Mouse (Mus musculus) heart, postnatal 4 days (tissue): ENCODE results near the gene Derl3. TPM values are rescaled to one million over a fixed set of nuclear protein-coding genes. Genes with fewer than 3 reads are reported as not detected.
"Not testable (repeated sequence)": the region's sequence is repeated elsewhere in the genome, so short reads cannot be mapped to it uniquely, and the experiment has no call there.

Experiments
- DNase-seq: peaks from one replicate; pipeline ENCODE4 v3.0.0; 2021
- total RNA-seq, 2 experiments: library from RNA; stranded (reverse); gene quantifications; 2 replicates each; pipeline ENCODE4 v1.2.3; 2021

Derl3 gene
- total RNA-seq, result under 1 TPM in 1 of 2 experiments, not detected in 1; 0.21 TPM

GRCm38 (mm10) chr10:75893089-75893750 lies at the start of gene Derl3:
Gene Derl3 (plus strand): TSS chr10:75893413.
- peak; percentile 92 for DNase-seq

GRCm38 (mm10) chr10:75843898-75844297 lies 49.3 kb upstream of the Derl3 start:
- DNase-seq, result not testable (repeated sequence)

DNA sequence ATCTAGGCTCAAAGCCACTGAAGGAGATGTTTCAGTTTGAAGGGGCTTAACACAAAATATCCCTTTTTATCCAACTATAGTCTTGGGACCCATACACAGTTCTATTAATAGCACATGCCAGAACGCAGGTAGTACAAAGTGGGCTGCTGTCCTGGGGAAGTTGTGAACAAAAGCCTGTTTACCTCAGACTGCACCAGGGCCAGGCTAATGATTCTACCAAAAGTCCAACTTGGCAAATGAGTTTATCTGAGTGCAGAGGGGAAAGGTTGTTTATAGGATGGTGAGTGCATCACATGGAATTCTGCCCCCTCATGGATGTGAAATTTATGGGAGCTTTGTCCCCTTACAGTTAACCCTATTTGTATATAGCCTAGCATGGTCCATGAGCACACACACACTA lies 48.4 kb upstream of the Derl3 start:
- no peak for DNase-seq

GRCm38 (mm10) chr10:75845306-75845930 lies 47.8 kb upstream of the Derl3 start:
- no peak for DNase-seq

GRCm38 (mm10) chr10:75848382-75848781 lies 44.8 kb upstream of the Derl3 start:
- DNase-seq, result no peak

DNA sequence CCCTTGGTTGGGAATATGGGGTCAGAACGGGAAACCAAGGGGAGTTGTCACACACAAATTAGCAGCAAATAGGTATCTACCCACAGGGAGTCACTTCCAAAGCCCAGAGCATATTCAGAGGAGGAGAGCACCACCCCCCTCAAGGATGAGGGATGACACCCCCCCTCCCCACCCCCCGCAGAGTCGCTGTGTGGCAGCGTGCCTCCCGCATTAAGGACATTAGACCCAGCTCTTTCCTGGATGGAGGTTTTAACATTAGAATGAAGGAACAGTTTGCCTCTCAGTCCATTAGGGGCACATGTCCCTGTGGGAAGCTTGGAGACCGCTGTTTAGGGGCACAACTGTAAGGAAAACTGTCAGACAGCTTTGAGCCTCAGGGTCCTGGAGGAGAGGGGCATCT lies 42.1 kb upstream of the Derl3 start:
- DNase-seq, result no peak

DNA sequence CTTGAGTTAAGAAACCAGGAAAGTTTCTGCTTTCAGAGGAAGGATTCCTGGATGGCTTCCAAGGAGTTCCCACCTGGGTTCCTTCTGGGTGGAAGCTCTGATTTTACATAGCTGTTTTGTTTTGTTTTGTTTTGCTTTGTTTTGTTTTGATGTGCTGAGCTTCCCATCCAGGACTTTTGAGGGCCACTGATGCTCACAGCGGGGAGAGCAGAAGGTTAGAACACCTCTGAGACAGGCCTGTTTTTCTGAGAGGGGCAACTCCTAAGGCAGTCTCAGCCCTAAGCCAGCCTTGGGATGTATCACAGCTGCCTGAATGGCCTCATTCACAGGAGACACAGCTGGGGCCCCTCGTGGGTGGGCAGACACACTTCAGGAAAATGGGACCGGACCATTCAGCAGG lies 41.5 kb upstream of the Derl3 start:
- no peak for DNase-seq

- DNase-seq, result no peak
Observed at GRCm38 (mm10) chr10:75852539-75853125, 40.6 kb upstream of the Derl3 start.

- peak; percentile 89 for DNase-seq
Observed at GRCm38 (mm10) chr10:75853452-75853851, 39.8 kb upstream of the Derl3 start.

GRCm38 (mm10) chr10:75854096-75854495 lies 39.1 kb upstream of the Derl3 start:
- no peak for DNase-seq

- no peak for DNase-seq
Observed at GRCm38 (mm10) chr10:75854791-75855190, 38.4 kb upstream of the Derl3 start.

GRCm38 (mm10) chr10:75855416-75855981 lies 37.7 kb upstream of the Derl3 start:
- DNase-seq, result no peak

- DNase-seq, result no peak
Observed at GRCm38 (mm10) chr10:75856155-75856907, 36.9 kb upstream of the Derl3 start.

DNA sequence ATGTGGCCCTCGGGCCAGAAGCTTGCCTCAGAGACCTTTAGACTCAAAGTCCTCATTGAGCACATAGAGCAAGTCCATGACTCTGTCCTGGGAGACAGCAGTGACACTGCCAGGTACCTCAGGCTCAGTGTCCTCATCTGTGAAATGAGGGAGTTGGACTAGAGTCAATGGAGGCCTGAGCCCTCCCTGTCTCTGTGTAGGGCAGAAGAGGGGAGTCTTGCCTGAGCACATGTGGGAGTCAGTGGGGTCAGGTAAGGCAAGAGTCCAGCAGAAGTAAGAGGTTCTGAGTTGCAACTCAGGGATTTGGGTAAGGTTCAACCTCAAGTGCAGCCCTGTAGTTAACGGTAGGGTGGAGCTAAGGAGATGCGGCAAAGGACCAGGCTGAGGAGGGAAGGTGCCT lies 36.2 kb upstream of the Derl3 start:
- DNase-seq, result no peak

DNA sequence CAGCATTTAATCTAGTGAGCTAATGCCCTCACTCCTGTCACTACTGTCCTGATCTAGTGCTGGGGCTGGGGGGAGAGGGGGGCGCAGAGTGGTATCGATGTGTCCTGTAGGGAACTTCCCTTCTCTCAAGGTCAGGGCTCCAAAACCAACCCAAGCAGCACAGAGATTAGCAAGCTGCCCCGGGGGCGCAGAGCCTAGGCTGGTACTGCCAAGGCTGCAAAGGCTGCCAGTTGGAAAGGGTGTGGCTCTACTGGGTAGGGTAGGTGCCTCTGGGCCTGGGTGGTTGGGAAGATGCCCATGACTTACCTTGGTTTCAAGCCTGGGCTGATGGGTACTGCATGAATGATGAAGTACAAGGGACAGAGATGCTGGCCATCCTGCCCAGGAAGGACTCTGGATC lies 35.6 kb upstream of the Derl3 start:
- DNase-seq, result no peak

DNA sequence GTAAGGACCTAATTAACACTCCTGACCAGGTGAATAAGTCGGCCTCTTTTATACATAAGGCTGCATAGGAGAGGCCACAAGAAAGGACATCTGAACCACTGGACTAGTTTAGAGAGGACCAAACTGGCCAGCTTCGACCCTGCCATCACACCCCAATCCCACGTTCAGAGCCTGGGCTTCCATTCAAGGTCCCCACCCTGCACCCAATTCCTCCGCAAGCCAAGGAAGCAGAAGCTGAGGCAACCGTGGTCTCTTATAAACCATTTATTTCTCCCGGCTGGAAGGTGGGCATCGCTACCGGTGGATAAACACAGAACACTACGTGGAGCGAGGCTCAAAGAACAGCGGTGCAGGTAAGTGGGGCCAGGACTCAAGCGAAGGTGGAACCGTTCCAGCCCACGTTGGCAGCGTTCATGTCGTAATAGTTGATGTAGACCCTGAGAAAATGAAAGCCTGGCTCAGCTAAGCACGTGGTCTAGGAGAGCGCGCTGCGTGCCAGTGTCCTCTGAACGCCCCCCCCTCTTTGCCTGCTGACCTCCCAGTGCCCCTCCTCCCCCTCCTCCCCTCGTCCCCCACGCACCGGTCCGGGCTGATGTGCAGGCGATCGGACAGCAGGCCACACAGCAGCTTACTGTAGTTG lies 34.0 kb upstream of the Derl3 start:
- DNase-seq, result peak; percentile 34

- peak; percentile 90 for DNase-seq
Observed at GRCm38 (mm10) chr10:75859786-75860470, 33.3 kb upstream of the Derl3 start, which contains the start of gene Mif. Gene Mif (minus strand): TSS chr10:75860240.

GRCm38 (mm10) chr10:75860746-75861145 lies 32.5 kb upstream of the Derl3 start:
- DNase-seq, result peak; percentile 69

DNA sequence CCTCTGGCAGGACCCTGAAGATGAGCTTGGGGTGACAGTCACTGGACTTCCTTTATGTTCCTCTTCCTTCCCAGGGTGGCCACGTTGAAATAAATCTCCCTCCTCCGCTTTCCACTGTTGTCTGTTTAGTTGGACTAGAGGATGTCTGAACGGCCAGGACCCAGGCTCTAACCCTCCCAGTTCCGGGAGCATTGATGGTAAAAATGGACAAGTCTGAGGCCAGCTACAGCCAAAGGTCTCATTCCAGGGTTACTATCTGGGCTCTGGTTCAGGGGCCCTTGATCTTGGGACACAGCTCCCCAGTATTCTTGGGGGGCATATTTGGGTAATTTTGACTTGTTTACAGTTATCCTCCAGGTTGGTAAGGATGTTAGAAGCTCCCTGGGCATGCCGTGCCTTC lies 31.6 kb upstream of the Derl3 start:
- no peak for DNase-seq

- no peak for DNase-seq
Observed at GRCm38 (mm10) chr10:75872025-75872914, 20.9 kb upstream of the Derl3 start.
